ENCODE assay signal across 7 mouse cellular contexts in the genomic region with DNA sequence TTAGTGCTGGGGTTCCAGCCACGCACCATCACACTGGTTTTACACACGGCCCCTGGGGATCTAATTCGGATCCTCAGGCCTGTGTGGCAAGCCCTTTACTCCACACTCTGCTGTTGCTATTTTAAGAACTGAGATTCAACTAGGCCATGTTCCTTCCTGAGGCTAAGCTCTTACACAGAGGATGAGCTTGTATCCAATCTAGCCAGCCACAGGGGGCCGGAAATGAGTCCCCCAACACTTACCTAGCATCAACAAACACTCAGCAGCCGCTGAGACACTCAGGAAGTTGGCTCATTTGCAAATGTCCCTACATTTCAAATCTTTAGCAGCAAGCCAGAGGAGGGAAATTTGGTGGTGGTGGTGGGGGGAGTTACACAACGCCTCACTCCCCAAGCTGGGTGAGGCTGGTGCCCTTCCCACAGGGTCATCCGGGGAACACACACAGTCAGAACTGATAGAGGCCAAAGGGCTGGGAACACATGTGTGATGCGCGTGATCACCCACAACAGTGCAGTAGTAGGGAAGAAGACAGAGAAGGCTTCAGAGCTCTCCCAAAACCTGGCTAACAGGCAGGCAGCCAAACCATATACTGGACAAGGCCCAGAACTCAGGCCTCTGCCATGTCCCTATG. TPM values are rescaled to one million over a fixed set of nuclear protein-coding genes. Genes with fewer than 3 reads are reported as not detected.
DNase-seq lines count a peak whose midpoint lies in the region; ATAC-seq and TF ChIP-seq lines count a peak whose summit lies in the region.

No protein-coding gene starts in this region.

- H3K4me2 ChIP-seq in embryonic facial prominence, embryonic 13.5 days: no peak overlapping the region
- H3K4me2 ChIP-seq in liver, postnatal 0 days (ENCODE audit: low read depth, low read length): no peak overlapping the region
- no peak overlapping the region for H3K4me2 ChIP-seq in stomach, embryonic 15.5 days

- intact Hi-C loops in gastrocnemius, postnatal 14 days (cut with DNase I; ENCODE audit: low total_unique reads): no loop called here

- H3K9ac ChIP-seq in embryonic facial prominence, embryonic 13.5 days: peak overlapping the region; percentile 36; the same call in 1 of the 2 replicates
- H3K9ac ChIP-seq in liver, postnatal 0 days (replicated peaks): no peak overlapping the region
- no peak overlapping the region for H3K9ac ChIP-seq in stomach, embryonic 15.5 days

- 0 out of 2 replicates have a peak, but pooled peaks have one; percentile 32 for TF ChIP-seq EP300 in liver, postnatal 0 days (IDR thresholded peaks at IDR 0.05; ENCODE audit: low read depth)

- H3K9me3 ChIP-seq in embryonic facial prominence, embryonic 13.5 days: no peaks in the 10 kb centered on the region
- no peaks in the 10 kb centered on the region for H3K9me3 ChIP-seq in liver, postnatal 0 days (ENCODE audit: low read length)
- no peaks in the 10 kb centered on the region for H3K9me3 ChIP-seq in stomach, embryonic 15.5 days

- no peaks in the 10 kb centered on the region for H3K36me3 ChIP-seq in embryonic facial prominence, embryonic 13.5 days
- no peaks in the 10 kb centered on the region for H3K36me3 ChIP-seq in liver, postnatal 0 days (replicated peaks; ENCODE audit: insufficient read depth, low read length)
- no peaks in the 10 kb centered on the region for H3K36me3 ChIP-seq in stomach, embryonic 15.5 days

- DNase-seq in retina, adult 2 months (ENCODE audit: low read depth, low spot score): peak; percentile 50
- no peak for DNase-seq in retina, embryonic 14.5 days (ENCODE audit: low spot score)
- no peak for DNase-seq in liver, postnatal 0 days
- DNase-seq in gastrocnemius, postnatal 14 days: no peak
- DNase-seq in spleen, postnatal 36 days (ENCODE audit: low spot score in 2 of 2): no peak

- H3K27me3 ChIP-seq in embryonic facial prominence, embryonic 13.5 days: no peaks in the 10 kb centered on the region
- H3K27me3 ChIP-seq in liver, postnatal 0 days (ENCODE audit: insufficient read depth, low read length): no peaks in the 10 kb centered on the region
- H3K27me3 ChIP-seq in stomach, embryonic 15.5 days (replicated peaks): no peaks in the 10 kb centered on the region

- no peak for ATAC-seq in embryonic facial prominence, embryonic 13.5 days (ENCODE audit: insufficient number of reproducible peaks, insufficient read depth, low FRiP score, low TSS enrichment, low read depth)
- ATAC-seq in liver, postnatal 0 days: peak; percentile 35; the same call in 1 of the 2 replicates
- no peak for ATAC-seq in stomach, embryonic 15.5 days (ENCODE audit: insufficient read depth, low FRiP score, low read depth)

- WGBS in embryonic facial prominence, embryonic 13.5 days: 47% methylated on average over 9 of the region's 9 CpGs
- WGBS in liver, postnatal 0 days (ENCODE audit: insufficient replicate concordance): 43% methylated on average over 9 of the region's 9 CpGs
- WGBS in stomach, embryonic 15.5 days: 59% methylated on average over 9 of the region's 9 CpGs

- H3K4me3 ChIP-seq in embryonic facial prominence, embryonic 13.5 days: no peak overlapping the region
- no peak overlapping the region for H3K4me3 ChIP-seq in liver, postnatal 0 days (ENCODE audit: low read depth, low read length)
- H3K4me3 ChIP-seq in stomach, embryonic 15.5 days (replicated peaks): no peak overlapping the region

- no peak for TF ChIP-seq CTCF in liver, postnatal 0 days (IDR thresholded peaks at IDR 0.05; ENCODE audit: low read depth)

- peaks cover 31% of the 10 kb centered on the region for H3K4me1 ChIP-seq in embryonic facial prominence, embryonic 13.5 days
- peaks cover 28% of the 10 kb centered on the region for H3K4me1 ChIP-seq in liver, postnatal 0 days (ENCODE audit: insufficient read depth)
- peaks cover 25% of the 10 kb centered on the region for H3K4me1 ChIP-seq in stomach, embryonic 15.5 days

- no peak overlapping the region for H3K27ac ChIP-seq in embryonic facial prominence, embryonic 13.5 days
- peak overlapping the region; percentile 45 for H3K27ac ChIP-seq in liver, postnatal 0 days (ENCODE audit: low read depth)
- peak overlapping the region; percentile 62 for H3K27ac ChIP-seq in stomach, embryonic 15.5 days

RNA-seq across cellular contexts. Expression of a gene that starts 2.4 kb away (rescaled TPM):
- 15.8 and 19.8 TPM in 2 replicates for polyA plus RNA-seq in embryonic facial prominence, embryonic 13.5 days (2015; fragmentation: Nextera tagmentation; extraction: Ambion mirVana)
- polyA plus RNA-seq in liver, postnatal 0 days (2015; fragmentation: Nextera tagmentation; extraction: Ambion mirVana): 1.4 and 1.7 TPM in 2 replicates
- 6.7 and 9.0 TPM in 2 replicates for polyA plus RNA-seq in stomach, embryonic 15.5 days (2015; fragmentation: Nextera tagmentation; extraction: Ambion mirVana)
- total RNA-seq in gastrocnemius, postnatal 14 days (2021): 1 to 10 TPM; 6.3 to 9.7 TPM

RNA-seq across cellular contexts. Expression of a gene that starts 25.5 kb away (rescaled TPM):
- 37.2 and 37.6 TPM in 2 replicates for polyA plus RNA-seq in embryonic facial prominence, embryonic 13.5 days (2015; fragmentation: Nextera tagmentation; extraction: Ambion mirVana)
- 29.2 and 31.1 TPM in 2 replicates for polyA plus RNA-seq in liver, postnatal 0 days (2015; fragmentation: Nextera tagmentation; extraction: Ambion mirVana)
- 30.6 and 31.1 TPM in 2 replicates for polyA plus RNA-seq in stomach, embryonic 15.5 days (2015; fragmentation: Nextera tagmentation; extraction: Ambion mirVana)
- total RNA-seq in gastrocnemius, postnatal 14 days (2021): 10 to 100 TPM; 17.7 to 18.7 TPM

RNA-seq across cellular contexts. Expression of a gene that starts 40.5 kb away (rescaled TPM):
- polyA plus RNA-seq in embryonic facial prominence, embryonic 13.5 days (2015; fragmentation: Nextera tagmentation; extraction: Ambion mirVana): 80.0 and 85.2 TPM in 2 replicates
- polyA plus RNA-seq in liver, postnatal 0 days (2015; fragmentation: Nextera tagmentation; extraction: Ambion mirVana): 82.9 and 95.5 TPM in 2 replicates
- polyA plus RNA-seq in stomach, embryonic 15.5 days (2015; fragmentation: Nextera tagmentation; extraction: Ambion mirVana): 73.9 and 74.5 TPM in 2 replicates
- 10 to 100 TPM; 11.2 to 11.7 TPM for total RNA-seq in gastrocnemius, postnatal 14 days (2021)

RNA-seq across cellular contexts. Expression of a gene that starts 54.7 kb away (rescaled TPM):
- polyA plus RNA-seq in embryonic facial prominence, embryonic 13.5 days (2015; fragmentation: Nextera tagmentation; extraction: Ambion mirVana): 64.2 and 70.1 TPM in 2 replicates
- polyA plus RNA-seq in liver, postnatal 0 days (2015; fragmentation: Nextera tagmentation; extraction: Ambion mirVana): 18.9 and 19.6 TPM in 2 replicates
- polyA plus RNA-seq in stomach, embryonic 15.5 days (2015; fragmentation: Nextera tagmentation; extraction: Ambion mirVana): 53.8 TPM in 2 replicates
- 10 to 100 TPM; 16.1 to 17.4 TPM for total RNA-seq in gastrocnemius, postnatal 14 days (2021)

RNA-seq across cellular contexts. Expression of a gene that starts 54.8 kb away (rescaled TPM):
- polyA plus RNA-seq in embryonic facial prominence, embryonic 13.5 days (2015; fragmentation: Nextera tagmentation; extraction: Ambion mirVana): 23.5 and 25.6 TPM in 2 replicates
- 2.7 and 3.5 TPM in 2 replicates for polyA plus RNA-seq in liver, postnatal 0 days (2015; fragmentation: Nextera tagmentation; extraction: Ambion mirVana)
- 17.4 and 19.0 TPM in 2 replicates for polyA plus RNA-seq in stomach, embryonic 15.5 days (2015; fragmentation: Nextera tagmentation; extraction: Ambion mirVana)
- 10 to 100 TPM; 11.6 to 13.1 TPM for total RNA-seq in gastrocnemius, postnatal 14 days (2021)
